Mouse (Mus musculus) retina, embryonic 14.5 days (tissue): ENCODE measurements around the gene Ssxb2.
"Not testable (repeated sequence)": the region's sequence is repeated elsewhere in the genome, so short reads cannot be mapped to it uniquely, and the experiment has no call there.

Source experiments
- DNase-seq: peaks from one replicate; pipeline ENCODE4 v3.0.0-alpha.2; 2015; ENCODE audit warnings: low spot score

Ssxb2 gene

DNA sequence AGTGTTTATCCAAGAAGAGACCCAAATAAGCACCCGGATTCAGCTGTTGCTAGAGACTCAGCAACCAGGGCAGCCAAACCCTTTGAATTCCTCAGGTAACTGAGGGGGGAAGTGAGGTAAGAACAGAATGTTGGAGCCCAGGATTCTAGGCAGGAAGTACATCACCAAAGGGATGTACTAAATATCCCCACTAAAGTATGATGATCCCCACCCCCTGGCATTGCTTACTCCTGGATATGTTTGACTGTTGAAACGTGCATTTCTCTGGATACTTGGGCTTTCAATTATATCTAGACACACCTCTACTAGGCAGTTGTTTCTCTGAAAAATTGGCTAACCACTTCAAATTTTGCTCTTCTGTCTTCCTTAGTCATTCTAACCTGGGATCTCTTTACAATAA lies at the start of gene Ssxb2:
Ssxb2 (minus strand) TSS at position 101 of the 400 bp plus-strand sequence.
- not testable (repeated sequence) for DNase-seq

DNA sequence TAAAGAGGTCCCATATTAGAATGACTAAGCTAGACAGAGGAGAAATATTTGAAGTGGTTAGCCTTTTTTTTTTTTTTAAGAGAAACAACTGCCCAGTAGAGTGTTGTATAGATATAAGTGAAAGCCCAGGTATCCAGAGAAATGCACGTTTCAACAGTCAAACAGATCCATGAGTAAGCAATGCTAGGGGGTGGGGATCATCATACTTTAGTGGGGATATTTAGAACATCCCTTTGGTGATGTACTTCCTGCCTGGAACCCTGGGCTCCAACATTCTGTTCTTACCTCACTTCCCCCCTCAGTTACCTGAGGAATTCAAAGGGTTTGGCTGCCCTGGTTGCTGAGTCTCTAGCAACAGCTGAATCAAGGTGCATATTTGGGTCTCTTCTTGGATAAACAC lies 48.5 kb downstream of the Ssxb2 start, which contains the start of gene Ssxb1:
Ssxb1 (plus strand) TSS at position 301 of the 400 bp plus-strand sequence.
- DNase-seq, result not testable (repeated sequence)
